Mouse (Mus musculus) bone marrow, adult 2 months (tissue): ENCODE measurements around the gene Lamb2.

ENCODE experiments used
- CTCF ChIP-seq: fragments of 200-500 bp; IDR thresholded peaks from 2 replicates; pipeline ENCODE4 v1.5.1; 2011; ENCODE audit warnings: low read length, control low read depth; ENCODE audit not compliant: control insufficient read depth, insufficient read depth
- POLR2A ChIP-seq: fragments of 200-500 bp; IDR thresholded peaks from 2 replicates; pipeline ENCODE4 v1.6.1; 2011; ENCODE audit warnings: low read depth, mild to moderate bottlenecking, control low read depth, low read length, borderline replicate concordance; ENCODE audit not compliant: control insufficient read depth

- TF ChIP-seq CTCF (no peak), POLR2A (no peak)
These were observed 15.4 kb downstream of the Lamb2 start for GRCm38 (mm10) chr9:108494905-108495304.
